Mouse (Mus musculus): Measurements from ENCODE around the gene Dpp10. TPM values are rescaled to one million over a fixed set of nuclear protein-coding genes. Genes with fewer than 3 reads are reported as not detected.

The Dpp10 gene
- not detected in 2 replicates for polyA plus RNA-seq (2015; fragmentation: Nextera tagmentation; extraction: Ambion mirVana)

DNA sequence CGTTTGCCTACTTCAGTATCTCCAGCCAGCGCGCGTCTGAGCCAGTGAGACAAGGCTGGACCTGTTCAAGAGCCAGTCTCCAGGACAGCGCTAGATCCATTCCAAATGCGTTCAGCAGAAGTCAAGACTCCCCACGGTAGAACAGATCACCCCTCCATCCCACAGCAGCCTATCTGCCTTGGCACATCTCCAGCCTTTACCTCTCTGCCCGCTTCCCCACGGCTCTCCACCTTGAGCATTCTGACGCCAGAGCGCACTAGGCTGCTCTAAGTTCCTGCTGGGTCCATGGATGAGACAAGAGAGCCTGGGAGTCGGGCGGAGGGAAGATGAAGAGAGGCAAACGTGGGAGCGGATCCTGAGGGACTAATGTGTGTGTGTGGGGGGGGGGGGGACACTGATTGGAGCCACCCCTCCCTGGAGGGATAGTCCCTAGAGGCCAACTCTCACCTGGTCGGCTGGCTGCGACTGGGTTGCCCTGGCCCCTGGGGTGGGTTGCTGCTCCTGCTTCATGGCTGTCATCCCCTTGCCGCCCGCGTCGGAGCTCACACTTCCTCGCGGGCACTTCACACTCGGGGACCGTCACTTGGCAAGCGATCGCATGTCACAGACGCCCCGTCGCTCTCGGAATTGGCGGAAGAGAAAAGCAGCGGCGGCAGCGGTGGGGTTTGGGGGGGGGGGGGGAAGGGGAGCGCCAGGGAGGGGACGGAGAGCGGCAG lies at the start of gene Dpp10:
Gene Dpp10, minus strand, starts transcription at position 635 of the 716 bp plus-strand sequence.
- DNase-seq (ENCODE audit: low spot score) (no peak), ATAC-seq (no peak; the same call in 1 of the 2 replicates)
- Histone ChIP-seq H3K4me2 (replicated peaks; ENCODE audit: low read depth, low read length) (peak within 1 kb of the TSS; percentile 42; the same call in 1 of the 2 replicates), H3K27ac (ENCODE audit: low read length) (no peak within 1 kb of the TSS), H3K9me3 (ENCODE audit: low read length) (no peaks in the 10 kb centered on the region), H3K4me1 (ENCODE audit: insufficient read depth, low read depth, low read length) (no peaks in the 10 kb centered on the region), H3K27me3 (replicated peaks; ENCODE audit: insufficient read depth, low read length) (peaks cover 23% of the 10 kb centered on the region), H3K36me3 (ENCODE audit: insufficient read depth, low read length) (no peaks in the 10 kb centered on the region), H3K4me3 (ENCODE audit: low read depth, low read length) (peak within 1 kb of the TSS; percentile 17; the same call in 1 of the 2 replicates), H3K9ac (replicated peaks; ENCODE audit: low read depth) (no peak within 1 kb of the TSS)
- TF ChIP-seq EP300 (IDR thresholded peaks at IDR 0.05): no peak
- TF ChIP-seq CTCF (IDR thresholded peaks at IDR 0.05): no peak
- WGBS: under 1% methylated on average over 22 of the region's 38 CpGs

- peaks cover 23% of the 10 kb centered on the region for H3K27me3 ChIP-seq (replicated peaks; ENCODE audit: insufficient read depth, low read length)
- H3K36me3 ChIP-seq (ENCODE audit: insufficient read depth, low read length): no peaks in the 10 kb centered on the region
- TF ChIP-seq EP300 (IDR thresholded peaks at IDR 0.05) (no peak), CTCF (IDR thresholded peaks at IDR 0.05) (no peak)
- ATAC-seq (no peak), DNase-seq (ENCODE audit: low spot score) (no peak)
- H3K9me3 ChIP-seq (ENCODE audit: low read length): no peaks in the 10 kb centered on the region
- no peak overlapping the region for H3K4me2 ChIP-seq (replicated peaks; ENCODE audit: low read depth, low read length)
- H3K4me3 ChIP-seq (ENCODE audit: low read depth, low read length): no peak overlapping the region
- no peaks in the 10 kb centered on the region for H3K4me1 ChIP-seq (ENCODE audit: insufficient read depth, low read depth, low read length)
- no peak overlapping the region for H3K9ac ChIP-seq (replicated peaks; ENCODE audit: low read depth)
- no peak overlapping the region for H3K27ac ChIP-seq (ENCODE audit: low read length)
- 68% methylated on average over 1 of the region's 1 CpGs for WGBS
Observed at GRCm38 (mm10) chr1:124048544-124048943, 3.2 kb upstream of the Dpp10 start.

GRCm38 (mm10) chr1:124045761-124046300 lies 472 bp upstream of the Dpp10 start:
- Histone ChIP-seq H3K4me2 (replicated peaks; ENCODE audit: low read depth, low read length) (peak overlapping the region; percentile 42; the same call in 1 of the 2 replicates), H3K27me3 (replicated peaks; ENCODE audit: insufficient read depth, low read length) (peaks cover 23% of the 10 kb centered on the region), H3K9ac (replicated peaks; ENCODE audit: low read depth) (no peak overlapping the region), H3K36me3 (ENCODE audit: insufficient read depth, low read length) (no peaks in the 10 kb centered on the region), H3K4me3 (ENCODE audit: low read depth, low read length) (peak overlapping the region; percentile 17; the same call in 1 of the 2 replicates), H3K27ac (ENCODE audit: low read length) (no peak overlapping the region), H3K4me1 (ENCODE audit: insufficient read depth, low read depth, low read length) (no peaks in the 10 kb centered on the region), H3K9me3 (ENCODE audit: low read length) (no peaks in the 10 kb centered on the region)
- ATAC-seq: no peak
- no peak for DNase-seq (ENCODE audit: low spot score)
- TF ChIP-seq CTCF (IDR thresholded peaks at IDR 0.05) (no peak), EP300 (IDR thresholded peaks at IDR 0.05) (no peak)
- under 1% methylated on average over 40 of the region's 44 CpGs for WGBS

GRCm38 (mm10) chr1:124044161-124044560 lies 1.2 kb downstream of the Dpp10 start:
- no peak for DNase-seq (ENCODE audit: low spot score)
- H3K4me3 ChIP-seq (ENCODE audit: low read depth, low read length): no peak overlapping the region
- 21% methylated on average over 12 of the region's 12 CpGs for WGBS

GRCm38 (mm10) chr1:124043421-124043820 lies 1.9 kb downstream of the Dpp10 start:
- Histone ChIP-seq H3K27ac (ENCODE audit: low read length) (no peak overlapping the region), H3K4me1 (ENCODE audit: insufficient read depth, low read depth, low read length) (no peaks in the 10 kb centered on the region), H3K9ac (replicated peaks; ENCODE audit: low read depth) (no peak overlapping the region), H3K27me3 (replicated peaks; ENCODE audit: insufficient read depth, low read length) (peaks cover 23% of the 10 kb centered on the region), H3K4me3 (ENCODE audit: low read depth, low read length) (no peak overlapping the region), H3K36me3 (ENCODE audit: insufficient read depth, low read length) (no peaks in the 10 kb centered on the region), H3K4me2 (replicated peaks; ENCODE audit: low read depth, low read length) (no peak overlapping the region), H3K9me3 (ENCODE audit: low read length) (no peaks in the 10 kb centered on the region)
- no peak for DNase-seq (ENCODE audit: low spot score)
- 43% methylated on average over 6 of the region's 6 CpGs for WGBS
- ATAC-seq: no peak
- TF ChIP-seq EP300 (IDR thresholded peaks at IDR 0.05) (no peak), CTCF (IDR thresholded peaks at IDR 0.05) (no peak)

More at GRCm38 (mm10) chr1:124044161-124044560, 1.2 kb downstream of the Dpp10 start:
- Histone ChIP-seq H3K27me3 (replicated peaks; ENCODE audit: insufficient read depth, low read length) (peaks cover 23% of the 10 kb centered on the region), H3K9me3 (ENCODE audit: low read length) (no peaks in the 10 kb centered on the region), H3K4me2 (replicated peaks; ENCODE audit: low read depth, low read length) (no peak overlapping the region), H3K9ac (replicated peaks; ENCODE audit: low read depth) (no peak overlapping the region), H3K4me1 (ENCODE audit: insufficient read depth, low read depth, low read length) (no peaks in the 10 kb centered on the region), H3K36me3 (ENCODE audit: insufficient read depth, low read length) (no peaks in the 10 kb centered on the region), H3K27ac (ENCODE audit: low read length) (no peak overlapping the region)
- TF ChIP-seq EP300 (IDR thresholded peaks at IDR 0.05) (no peak), CTCF (IDR thresholded peaks at IDR 0.05) (no peak)
- no peak for ATAC-seq

GRCm38 (mm10) chr1:124041559-124041958 lies 3.8 kb downstream of the Dpp10 start:
- Histone ChIP-seq H3K4me2 (replicated peaks; ENCODE audit: low read depth, low read length) (no peak overlapping the region), H3K9ac (replicated peaks; ENCODE audit: low read depth) (no peak overlapping the region), H3K4me3 (ENCODE audit: low read depth, low read length) (no peak overlapping the region), H3K27me3 (replicated peaks; ENCODE audit: insufficient read depth, low read length) (peaks cover 19% of the 10 kb centered on the region), H3K27ac (ENCODE audit: low read length) (no peak overlapping the region), H3K36me3 (ENCODE audit: insufficient read depth, low read length) (no peaks in the 10 kb centered on the region), H3K4me1 (ENCODE audit: insufficient read depth, low read depth, low read length) (no peaks in the 10 kb centered on the region), H3K9me3 (ENCODE audit: low read length) (no peaks in the 10 kb centered on the region)
- peak; percentile 51 for TF ChIP-seq CTCF (IDR thresholded peaks at IDR 0.05)
- TF ChIP-seq EP300 (IDR thresholded peaks at IDR 0.05): no peak
- DNase-seq (ENCODE audit: low spot score): no peak
- ATAC-seq: no peak
- WGBS: 4% methylated on average over 3 of the region's 3 CpGs

All from lung, postnatal 0 days (tissue).